Mouse (Mus musculus): ENCODE data around the gene Nms.

DNA sequence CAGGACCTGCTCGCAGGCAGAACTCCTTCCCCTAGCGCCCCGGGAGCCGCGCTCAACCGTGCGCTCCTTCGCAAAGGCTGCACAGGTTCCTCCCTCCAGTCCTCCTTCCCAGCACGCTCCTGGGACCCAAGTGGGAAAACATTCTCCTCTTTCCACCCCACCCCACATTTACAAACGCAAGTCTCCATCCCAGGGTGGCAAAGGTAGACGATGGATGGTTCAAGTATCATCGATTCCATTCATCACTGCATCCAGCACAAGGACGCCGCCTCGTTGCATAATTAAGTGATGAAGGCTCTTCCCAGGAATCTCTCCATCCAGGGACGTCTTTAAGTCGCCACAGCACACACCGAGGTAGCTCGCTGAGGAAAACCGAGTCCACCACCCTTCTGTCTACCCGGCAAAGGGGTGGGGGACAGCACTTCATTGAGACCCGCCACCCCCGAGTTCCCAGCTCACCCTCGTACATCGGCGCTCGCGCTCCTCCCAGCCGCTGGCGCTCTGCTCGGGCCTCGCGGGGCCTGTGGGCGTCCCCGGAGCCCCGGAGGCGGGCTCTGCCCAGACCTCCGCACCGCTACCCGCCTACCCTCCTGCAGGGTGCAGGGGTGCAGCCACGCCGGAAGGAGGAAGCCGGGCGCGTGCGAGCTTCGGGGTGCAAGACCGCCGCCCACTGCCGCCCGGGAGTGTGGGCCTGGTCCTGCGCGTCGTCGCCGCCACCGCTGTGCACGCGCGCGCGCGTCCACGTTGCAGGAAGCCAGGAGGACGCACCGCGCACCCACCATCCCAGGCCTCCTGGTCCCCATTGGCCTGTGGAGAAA, 41.3 kb upstream of the Nms start, which contains the start of gene Chst10:
- TF ChIP-seq CTCF (IDR thresholded peaks at IDR 0.05; ENCODE audit: low read depth) (no peak), EP300 (IDR thresholded peaks at IDR 0.05; ENCODE audit: low read depth) (no peak)
